Mouse (Mus musculus) cortical plate, adult 2 months (tissue): ENCODE data around the gene Zfand6.

Experiments used
- CTCF ChIP-seq: fragments of 200-500 bp; IDR thresholded peaks from 2 replicates; pipeline ENCODE4 v1.5.1; 2011; ENCODE audit warnings: mild to moderate bottlenecking, control low read depth, low read length; ENCODE audit not compliant: insufficient read depth; ENCODE audit errors: extremely low read depth
- POLR2A ChIP-seq: fragments of 200-500 bp; IDR thresholded peaks from 2 replicates; pipeline ENCODE4 v1.6.1; 2011; ENCODE audit warnings: mild to moderate bottlenecking, low read length, control low read depth; ENCODE audit not compliant: insufficient read depth; ENCODE audit errors: extremely low read depth

DNA sequence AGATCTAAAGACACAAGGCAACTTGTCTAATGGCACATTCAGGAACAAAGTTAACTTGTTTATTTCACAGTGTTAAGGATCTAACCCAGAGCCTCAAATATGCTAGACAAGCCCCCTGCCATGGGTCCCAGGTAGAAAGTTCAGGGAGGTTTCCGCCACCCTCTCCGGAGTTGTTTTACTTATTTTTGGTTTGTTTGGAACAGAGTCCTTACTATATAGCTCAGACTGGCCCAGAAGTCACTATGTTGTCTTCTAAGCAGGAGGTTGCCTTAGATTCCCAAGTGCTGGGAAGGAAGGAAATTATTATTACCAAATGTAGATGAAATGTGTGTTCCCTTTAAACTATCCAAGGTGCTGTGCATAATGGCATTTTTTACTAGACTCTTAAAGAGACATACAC is 9.7 kb downstream of the Zfand6 start:
- TF ChIP-seq POLR2A (no peak), CTCF (no peak)
